Mouse (Mus musculus) urinary bladder, postnatal 10 days (tissue): Measurements from ENCODE around the gene Zfand3.

Source experiments
- DNase-seq: peaks from one replicate; pipeline ENCODE4 v3.0.0; 2022; ENCODE audit warnings: low spot score

Gene Zfand3

GRCm38 (mm10) chr17:30110678-30111077, 106.1 kb downstream of the Zfand3 start:
- no peak for DNase-seq

- DNase-seq = no peak
Measured at GRCm38 (mm10) chr17:30111556-30111955, 107.0 kb downstream of the Zfand3 start.

- no peak for DNase-seq
Measured at GRCm38 (mm10) chr17:30112080-30112479, 107.5 kb downstream of the Zfand3 start.

GRCm38 (mm10) chr17:30112555-30113305, 108.2 kb downstream of the Zfand3 start:
- DNase-seq = no peak

GRCm38 (mm10) chr17:30114761-30115160, 110.2 kb downstream of the Zfand3 start:
- DNase-seq = no peak

- DNase-seq = no peak
Measured at GRCm38 (mm10) chr17:30116226-30116625, 111.7 kb downstream of the Zfand3 start.

- DNase-seq = no peak
Measured at GRCm38 (mm10) chr17:30118036-30118435, 113.5 kb downstream of the Zfand3 start.

GRCm38 (mm10) chr17:30122278-30122677, 117.7 kb downstream of the Zfand3 start:
- no peak for DNase-seq

- DNase-seq = no peak
Measured at GRCm38 (mm10) chr17:30128456-30128855, 123.9 kb downstream of the Zfand3 start.

- no peak for DNase-seq
Measured at GRCm38 (mm10) chr17:30129220-30129619, 124.7 kb downstream of the Zfand3 start.

- DNase-seq = no peak
Measured at GRCm38 (mm10) chr17:30130326-30130725, 125.8 kb downstream of the Zfand3 start.

GRCm38 (mm10) chr17:30133641-30134040, 129.1 kb downstream of the Zfand3 start:
- DNase-seq = no peak

GRCm38 (mm10) chr17:30134955-30135735, 130.6 kb downstream of the Zfand3 start:
- no peak for DNase-seq

- DNase-seq = no peak
Measured at GRCm38 (mm10) chr17:30135890-30136289, 131.4 kb downstream of the Zfand3 start.

- no peak for DNase-seq
Measured at GRCm38 (mm10) chr17:30136684-30137083, 132.2 kb downstream of the Zfand3 start.

GRCm38 (mm10) chr17:30137115-30137514, 132.6 kb downstream of the Zfand3 start:
- DNase-seq = no peak

GRCm38 (mm10) chr17:30144114-30144513, 139.6 kb downstream of the Zfand3 start:
- no peak for DNase-seq

GRCm38 (mm10) chr17:30145596-30146149, 141.1 kb downstream of the Zfand3 start:
- no peak for DNase-seq

GRCm38 (mm10) chr17:30146555-30146954, 142.0 kb downstream of the Zfand3 start:
- no peak for DNase-seq

- DNase-seq = no peak
Measured at GRCm38 (mm10) chr17:30147897-30148296, 143.4 kb downstream of the Zfand3 start.

GRCm38 (mm10) chr17:30148320-30148719, 143.8 kb downstream of the Zfand3 start:
- DNase-seq = no peak

GRCm38 (mm10) chr17:30149911-30150310, 145.4 kb downstream of the Zfand3 start:
- no peak for DNase-seq

GRCm38 (mm10) chr17:30154144-30154543, 149.6 kb downstream of the Zfand3 start:
- no peak for DNase-seq
